In the genomic region with DNA sequence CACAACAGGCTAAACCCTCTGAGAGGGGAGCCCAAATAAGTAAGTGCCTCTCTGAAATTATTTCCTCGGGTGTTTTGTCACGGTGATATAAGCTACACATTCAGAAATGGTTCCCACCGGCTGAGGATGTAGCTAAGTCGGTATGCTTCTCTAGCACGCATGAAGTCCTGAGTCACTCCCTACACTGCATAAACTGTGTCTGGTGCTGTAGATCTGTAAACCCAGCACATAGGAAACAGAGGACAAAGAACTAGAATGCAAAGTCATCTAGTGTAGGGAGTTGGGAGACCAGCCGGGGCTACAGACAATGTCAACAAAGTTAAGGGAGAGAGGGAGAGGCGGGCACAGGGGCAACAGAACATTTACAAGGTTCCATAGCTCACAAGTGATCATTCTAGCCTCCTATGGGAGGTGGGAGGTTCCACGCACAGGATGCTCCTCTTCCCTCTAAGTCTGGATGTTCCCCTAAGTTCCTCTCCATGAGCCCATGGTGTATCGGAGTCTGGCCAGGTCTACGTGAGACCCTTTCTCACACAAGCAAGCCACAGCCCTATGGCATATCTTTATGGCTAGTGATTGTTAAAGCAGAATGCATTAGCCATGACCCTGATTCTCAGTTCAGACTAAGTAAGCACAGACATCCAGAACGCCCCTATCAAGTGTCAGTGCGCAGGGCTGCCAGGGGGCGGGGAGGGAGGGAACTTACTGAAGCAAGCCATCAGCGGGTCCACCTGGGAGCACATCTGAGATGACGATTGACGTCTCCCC, we compare ENCODE assay signal across 8 mouse cellular contexts.
A peak's percentile ranks its signal among the peaks of the same experiment; 100 is the strongest.
DNase-seq lines count a peak whose midpoint lies in the region; ATAC-seq and TF ChIP-seq lines count a peak whose summit lies in the region.

No protein-coding gene starts in this region.

- H3K4me3 ChIP-seq in forebrain, embryonic 13.5 days, result peak overlapping the region; percentile 15; the same call in 1 of the 2 replicates
- H3K4me3 ChIP-seq in forebrain, embryonic 10.5 days, result no peak overlapping the region
- H3K4me3 ChIP-seq in megakaryocyte, embryonic 14.5 days (replicated peaks), result peak overlapping the region; percentile 72
- H3K4me3 ChIP-seq in liver, postnatal 0 days (ENCODE audit: low read depth, low read length), result no peak overlapping the region

- no peak for TF ChIP-seq CTCF in liver, postnatal 0 days (IDR thresholded peaks at IDR 0.05; ENCODE audit: low read depth)

- no peak for DNase-seq in forebrain, embryonic 10.5 days (ENCODE audit: extremely low spot score, low spot score)
- no peak for DNase-seq in liver, postnatal 0 days
- DNase-seq in urinary bladder, adult 18-20 months (ENCODE audit: low spot score in 2 of 2), result no peak
- no peak for DNase-seq in B cell, adult 2 months
- no peak for DNase-seq in frontal cortex, postnatal 10 days (ENCODE audit: low spot score in 2 of 2)

- ATAC-seq in forebrain, embryonic 13.5 days, result peak; percentile 43
- ATAC-seq in megakaryocyte, adult 5-6 weeks (ENCODE audit: poor library complexity, severe bottlenecking), result no peak
- no peak for ATAC-seq in liver, postnatal 0 days

- no peaks in the 10 kb centered on the region for H3K9me3 ChIP-seq in forebrain, embryonic 13.5 days (replicated peaks)
- H3K9me3 ChIP-seq in forebrain, embryonic 10.5 days, result no peaks in the 10 kb centered on the region
- peaks cover 8% of the 10 kb centered on the region for H3K9me3 ChIP-seq in megakaryocyte, embryonic 14.5 days
- H3K9me3 ChIP-seq in liver, postnatal 0 days (ENCODE audit: low read length), result no peaks in the 10 kb centered on the region

- peak overlapping the region; percentile 42 for H3K4me2 ChIP-seq in forebrain, embryonic 13.5 days
- H3K4me2 ChIP-seq in liver, postnatal 0 days (ENCODE audit: low read depth, low read length), result peak overlapping the region; percentile 34

- no peaks in the 10 kb centered on the region for H3K4me1 ChIP-seq in forebrain, embryonic 13.5 days
- H3K4me1 ChIP-seq in forebrain, embryonic 10.5 days, result no peaks in the 10 kb centered on the region
- peaks cover 27% of the 10 kb centered on the region for H3K4me1 ChIP-seq in megakaryocyte, embryonic 14.5 days
- no peaks in the 10 kb centered on the region for H3K4me1 ChIP-seq in liver, postnatal 0 days (ENCODE audit: insufficient read depth)

- no peak for TF ChIP-seq EP300 in liver, postnatal 0 days (IDR thresholded peaks at IDR 0.05; ENCODE audit: low read depth)

- no peak overlapping the region for H3K9ac ChIP-seq in forebrain, embryonic 13.5 days
- no peak overlapping the region for H3K9ac ChIP-seq in liver, postnatal 0 days (replicated peaks)

- no peaks in the 10 kb centered on the region for H3K27me3 ChIP-seq in forebrain, embryonic 13.5 days
- no peaks in the 10 kb centered on the region for H3K27me3 ChIP-seq in forebrain, embryonic 10.5 days (ENCODE audit: poor library complexity, severe bottlenecking)
- H3K27me3 ChIP-seq in megakaryocyte, embryonic 14.5 days (replicated peaks), result no peaks in the 10 kb centered on the region
- H3K27me3 ChIP-seq in liver, postnatal 0 days (ENCODE audit: insufficient read depth, low read length), result no peaks in the 10 kb centered on the region

- H3K36me3 ChIP-seq in forebrain, embryonic 13.5 days (ENCODE audit: poor library complexity, severe bottlenecking), result peaks cover 47% of the 10 kb centered on the region
- peaks cover 75% of the 10 kb centered on the region for H3K36me3 ChIP-seq in forebrain, embryonic 10.5 days (replicated peaks)
- H3K36me3 ChIP-seq in megakaryocyte, embryonic 14.5 days (replicated peaks; ENCODE audit: low read length), result peaks cover 52% of the 10 kb centered on the region
- H3K36me3 ChIP-seq in liver, postnatal 0 days (replicated peaks; ENCODE audit: insufficient read depth, low read length), result peaks cover 12% of the 10 kb centered on the region

- H3K27ac ChIP-seq in forebrain, embryonic 13.5 days, result no peak overlapping the region
- H3K27ac ChIP-seq in forebrain, embryonic 10.5 days, result no peak overlapping the region
- H3K27ac ChIP-seq in liver, postnatal 0 days (ENCODE audit: low read depth), result no peak overlapping the region

- WGBS in forebrain, embryonic 13.5 days, result 83% methylated on average over 16 of the region's 16 CpGs
- WGBS in forebrain, embryonic 10.5 days, result 90% methylated on average over 16 of the region's 16 CpGs
- 67% methylated on average over 16 of the region's 16 CpGs for WGBS in liver, postnatal 0 days (ENCODE audit: insufficient replicate concordance)

Comparison
In these comparisons a context has a peak if more than half of its experiments do, and no peak if none do; other contexts are left out.
1. H3K4me3 ChIP-seq: peak in forebrain, embryonic 13.5 days (single experiment) and megakaryocyte, embryonic 14.5 days (single experiment); none in forebrain, embryonic 10.5 days (single experiment) and liver, postnatal 0 days (single experiment).